Mouse (Mus musculus): ENCODE measurements around the gene S100z. TPM values are rescaled to one million over a fixed set of nuclear protein-coding genes. Genes with fewer than 3 reads are reported as not detected.
A peak's percentile ranks its signal among the peaks of the same experiment; 100 is the strongest.

Gene S100z
- polyA plus RNA-seq, 1 experiment from 2014 or later = not detected

DNA sequence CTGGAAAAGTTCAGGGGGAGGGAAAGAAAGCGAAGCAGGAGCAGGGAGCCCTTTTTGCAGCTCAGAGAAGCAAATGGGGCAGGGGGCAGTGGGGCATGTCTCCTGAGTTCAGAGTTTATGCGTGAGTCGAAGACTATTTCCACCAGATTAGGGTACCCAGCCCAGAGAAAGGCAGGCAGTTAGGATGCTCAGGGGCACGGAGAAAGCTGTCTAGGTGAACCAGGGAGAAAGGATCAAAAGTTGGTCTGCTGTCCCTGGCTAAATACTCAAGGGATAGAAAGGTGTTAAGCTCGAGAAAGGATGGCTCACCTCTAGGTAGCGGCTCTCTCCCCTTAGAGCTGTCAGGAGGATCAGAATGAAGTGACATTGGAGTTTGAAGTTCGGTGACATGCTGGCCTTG lies 34.2 kb downstream of the S100z start:
- H3K9ac ChIP-seq (replicated peaks) = peak overlapping the region; percentile 36; the same call in 1 of the 2 replicates

DNA sequence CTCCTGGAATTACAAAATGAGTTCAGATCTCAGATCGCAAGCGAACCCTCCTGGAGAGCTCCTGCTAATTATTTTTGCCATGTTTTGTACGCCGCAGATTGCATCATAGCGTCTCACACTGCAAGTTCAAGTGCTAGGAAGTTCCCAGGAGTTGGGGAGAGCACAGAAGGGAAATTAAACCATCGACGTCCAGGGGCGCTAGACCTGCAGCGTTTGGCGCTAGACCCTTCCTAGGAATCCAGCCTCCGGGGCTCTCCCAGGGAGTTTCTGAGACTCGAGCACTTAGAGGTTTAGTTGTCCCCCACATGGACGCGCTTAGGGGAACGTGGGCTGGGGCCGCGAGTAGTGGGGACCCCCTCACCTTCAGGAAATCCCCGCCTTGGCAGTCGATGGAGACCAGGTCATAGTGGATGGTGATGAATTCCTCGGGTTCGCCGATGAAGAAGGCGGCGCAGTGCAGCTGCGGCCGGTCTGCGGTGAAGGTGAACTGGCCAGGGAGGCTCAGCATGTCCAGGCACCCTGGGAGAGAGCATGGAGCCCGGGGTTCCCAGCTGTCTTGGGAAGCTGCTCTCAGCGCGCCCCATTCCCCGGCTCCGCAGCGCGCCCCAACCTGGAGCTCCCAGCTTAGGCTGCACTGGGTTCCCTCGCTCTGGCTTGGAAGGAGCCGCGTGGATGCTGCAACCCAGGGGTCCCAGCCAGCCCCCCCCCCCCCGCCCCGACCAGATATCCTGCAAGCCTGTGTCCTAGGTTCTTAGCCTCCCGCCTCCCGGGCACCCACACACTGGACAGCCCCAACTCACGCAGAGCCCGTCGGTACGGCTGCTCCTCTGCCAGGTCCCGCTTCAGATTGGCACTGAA lies 34.9 kb downstream of the S100z start:
- Histone ChIP-seq H3K36me3 (no peaks in the 10 kb centered on the region), H3K4me3 (replicated peaks) (peak overlapping the region; percentile 47), H3K27ac (replicated peaks) (no peak overlapping the region), H3K9ac (replicated peaks) (peak overlapping the region; percentile 36), H3K27me3 (replicated peaks) (peaks cover 35% of the 10 kb centered on the region), H3K4me1 (peaks cover 19% of the 10 kb centered on the region), H3K9me3 (replicated peaks) (no peaks in the 10 kb centered on the region), H3K4me2 (peak overlapping the region; percentile 94)
- peak; percentile 80 for ATAC-seq (ENCODE audit: low FRiP score)
- WGBS = 2% methylated on average over 46 of the region's 46 CpGs

More for the DNA sequence above, 34.2 kb downstream of the S100z start:
- ATAC-seq (ENCODE audit: low FRiP score) = no peak
- peaks cover 35% of the 10 kb centered on the region for H3K27me3 ChIP-seq (replicated peaks)
- no peaks in the 10 kb centered on the region for H3K36me3 ChIP-seq
- peak overlapping the region; percentile 47 for H3K4me3 ChIP-seq (replicated peaks)
- H3K9me3 ChIP-seq (replicated peaks) = no peaks in the 10 kb centered on the region
- no peak overlapping the region for H3K27ac ChIP-seq (replicated peaks)
- H3K4me1 ChIP-seq = peaks cover 19% of the 10 kb centered on the region
- WGBS = 17% methylated on average over 7 of the region's 7 CpGs
- peak overlapping the region; percentile 94 for H3K4me2 ChIP-seq

- peak overlapping the region; percentile 47 for H3K4me3 ChIP-seq (replicated peaks)
- ATAC-seq (ENCODE audit: low FRiP score) = no peak
Observed at GRCm38 (mm10) chr13:95442901-95443300, 35.6 kb downstream of the S100z start.

GRCm38 (mm10) chr13:95439569-95439968 lies 39.0 kb downstream of the S100z start:
- Histone ChIP-seq H3K27me3 (replicated peaks) (peaks cover 21% of the 10 kb centered on the region), H3K9me3 (replicated peaks) (no peaks in the 10 kb centered on the region), H3K9ac (replicated peaks) (no peak overlapping the region), H3K4me1 (peaks cover 18% of the 10 kb centered on the region), H3K4me2 (no peak overlapping the region), H3K27ac (replicated peaks) (no peak overlapping the region), H3K36me3 (no peaks in the 10 kb centered on the region), H3K4me3 (replicated peaks) (no peak overlapping the region)
- no peak for ATAC-seq (ENCODE audit: low FRiP score)
- 90% methylated on average over 5 of the region's 5 CpGs for WGBS

More at GRCm38 (mm10) chr13:95442901-95443300, 35.6 kb downstream of the S100z start:
- H3K9me3 ChIP-seq (replicated peaks) = no peaks in the 10 kb centered on the region
- H3K36me3 ChIP-seq = no peaks in the 10 kb centered on the region
- H3K9ac ChIP-seq (replicated peaks) = no peak overlapping the region
- peak overlapping the region; percentile 94 for H3K4me2 ChIP-seq
- no peak overlapping the region for H3K27ac ChIP-seq (replicated peaks)
- WGBS = 29% methylated on average over 4 of the region's 4 CpGs
- H3K4me1 ChIP-seq = peaks cover 19% of the 10 kb centered on the region
- peaks cover 35% of the 10 kb centered on the region for H3K27me3 ChIP-seq (replicated peaks)

DNA sequence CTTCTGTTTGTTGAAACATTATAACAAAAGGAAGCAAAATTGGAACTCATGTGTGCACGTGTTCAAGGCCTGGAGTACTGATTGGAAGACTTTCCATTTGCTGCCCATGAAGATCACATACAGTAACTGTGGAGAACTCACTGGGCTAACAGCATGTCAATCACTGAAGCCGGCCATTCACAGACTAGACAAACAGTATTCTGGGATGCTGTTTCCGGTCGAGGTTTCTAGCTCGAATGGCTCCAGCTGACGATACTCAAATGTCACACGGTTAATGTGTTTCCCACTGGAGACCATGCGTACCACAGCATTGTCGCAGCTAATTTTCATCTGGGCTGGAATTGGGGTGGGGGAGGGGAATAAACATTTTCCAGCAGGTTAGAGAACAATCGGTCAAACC lies 46.8 kb downstream of the S100z start:
- H3K4me3 ChIP-seq (replicated peaks) = no peak overlapping the region
- H3K9me3 ChIP-seq (replicated peaks) = no peaks in the 10 kb centered on the region
- no peak for ATAC-seq (ENCODE audit: low FRiP score)
- no peaks in the 10 kb centered on the region for H3K27me3 ChIP-seq (replicated peaks)
- no peaks in the 10 kb centered on the region for H3K36me3 ChIP-seq
- H3K27ac ChIP-seq (replicated peaks) = no peak overlapping the region
- H3K4me2 ChIP-seq = no peak overlapping the region
- H3K4me1 ChIP-seq = no peaks in the 10 kb centered on the region
- H3K9ac ChIP-seq (replicated peaks) = no peak overlapping the region
- 80% methylated on average over 10 of the region's 10 CpGs for WGBS

GRCm38 (mm10) chr13:95427499-95427898 lies 51.0 kb downstream of the S100z start:
- Histone ChIP-seq H3K4me2 (no peak overlapping the region), H3K9ac (replicated peaks) (no peak overlapping the region), H3K4me1 (peaks cover 6% of the 10 kb centered on the region; the same call in 1 of the 2 replicates), H3K27me3 (replicated peaks) (no peaks in the 10 kb centered on the region), H3K36me3 (no peaks in the 10 kb centered on the region), H3K9me3 (replicated peaks) (no peaks in the 10 kb centered on the region), H3K27ac (replicated peaks) (no peak overlapping the region), H3K4me3 (replicated peaks) (no peak overlapping the region)
- 81% methylated on average over 3 of the region's 3 CpGs for WGBS
- ATAC-seq (ENCODE audit: low FRiP score) = no peak

Other genes with a start within 250 kb of the S100z start
- gene Pde8b, start 228.4 kb downstream of the S100z start, polyA plus RNA-seq (2015; fragmentation: Nextera tagmentation; extraction: Ambion mirVana) = 8.5 and 9.7 TPM in 2 replicates
- gene Zbed3, start 155.1 kb downstream of the S100z start, polyA plus RNA-seq (2015; fragmentation: Nextera tagmentation; extraction: Ambion mirVana) = 31.7 and 40.6 TPM in 2 replicates
- gene Aggf1, start 103.4 kb downstream of the S100z start, polyA plus RNA-seq (2015; fragmentation: Nextera tagmentation; extraction: Ambion mirVana) = 32.4 and 32.5 TPM in 2 replicates
- gene Crhbp, start 33.8 kb downstream of the S100z start, polyA plus RNA-seq (2015; fragmentation: Nextera tagmentation; extraction: Ambion mirVana) = 6.5 and 7.5 TPM in 2 replicates
- gene F2rl1, start 46.5 kb upstream of the S100z start, polyA plus RNA-seq (2015; fragmentation: Nextera tagmentation; extraction: Ambion mirVana) = 0.13 and 1.8 TPM in 2 replicates
- 52.1 and 53.9 TPM in 2 replicates for gene F2r, start 139.8 kb upstream of the S100z start, polyA plus RNA-seq (2015; fragmentation: Nextera tagmentation; extraction: Ambion mirVana)
- gene F2rl2, start 218.1 kb upstream of the S100z start, polyA plus RNA-seq (2015; fragmentation: Nextera tagmentation; extraction: Ambion mirVana) = 1.9 and 2.1 TPM in 2 replicates

Measured in neural tube, embryonic 15.5 days (tissue).